Mouse (Mus musculus) right cerebral cortex, adult 18-20 months (tissue): ENCODE data around the gene Aicda.
"Not testable (repeated sequence)": the region's sequence is repeated elsewhere in the genome, so short reads cannot be mapped to it uniquely, and the experiment has no call there.

Source experiments
- DNase-seq: peaks from one replicate; pipeline ENCODE4 v3.0.0; 2022; ENCODE audit warnings: mixed read lengths

The Aicda gene

DNA sequence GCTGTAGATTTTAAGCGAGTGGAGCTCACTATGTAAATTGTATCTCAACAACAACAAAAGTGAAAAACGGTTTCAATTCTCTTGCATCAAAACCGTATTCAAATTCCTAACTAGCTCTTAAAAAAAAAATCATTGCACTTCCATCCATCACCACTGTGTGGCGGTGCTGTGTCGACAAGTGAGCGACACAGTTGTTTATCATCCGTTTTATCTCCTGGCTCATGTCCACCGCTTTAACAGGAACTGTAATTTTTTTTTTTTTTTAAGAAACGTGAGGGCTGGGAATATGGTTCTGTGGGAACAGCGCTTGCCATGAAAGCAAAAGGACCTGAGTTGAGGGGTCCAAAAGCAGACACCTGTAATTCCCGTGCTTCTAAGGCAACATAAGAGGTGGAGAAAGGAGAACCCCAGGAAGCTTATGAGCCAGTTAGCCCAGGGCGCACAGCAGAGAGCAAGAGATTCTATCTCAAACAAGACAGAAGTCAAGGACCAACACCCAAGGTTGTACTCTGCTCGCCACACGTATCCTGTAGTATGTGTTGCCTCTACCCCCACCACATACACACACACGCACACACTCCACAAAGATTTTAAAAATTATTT is 3.5 kb downstream of the Aicda start:
- peak; percentile 68 for DNase-seq

DNA sequence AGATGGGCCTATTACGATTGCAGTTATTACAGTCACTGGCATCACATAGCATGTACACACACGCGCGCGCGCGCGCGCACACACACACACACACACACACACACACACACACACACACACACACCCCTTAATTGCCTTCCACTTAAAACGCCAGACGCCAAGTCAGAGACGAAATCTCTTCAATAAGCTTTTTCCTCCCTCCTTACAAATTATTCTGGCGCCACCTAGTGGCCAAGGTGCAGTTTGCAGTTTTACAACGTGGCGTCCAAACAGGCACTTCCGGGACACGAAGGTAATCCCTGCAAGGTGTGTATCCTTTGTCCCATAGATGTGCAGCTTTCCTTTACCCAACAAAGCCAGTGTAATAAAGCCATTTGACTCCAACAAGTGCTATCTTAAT is 6.8 kb downstream of the Aicda start:
- peak; percentile 55 for DNase-seq

DNA sequence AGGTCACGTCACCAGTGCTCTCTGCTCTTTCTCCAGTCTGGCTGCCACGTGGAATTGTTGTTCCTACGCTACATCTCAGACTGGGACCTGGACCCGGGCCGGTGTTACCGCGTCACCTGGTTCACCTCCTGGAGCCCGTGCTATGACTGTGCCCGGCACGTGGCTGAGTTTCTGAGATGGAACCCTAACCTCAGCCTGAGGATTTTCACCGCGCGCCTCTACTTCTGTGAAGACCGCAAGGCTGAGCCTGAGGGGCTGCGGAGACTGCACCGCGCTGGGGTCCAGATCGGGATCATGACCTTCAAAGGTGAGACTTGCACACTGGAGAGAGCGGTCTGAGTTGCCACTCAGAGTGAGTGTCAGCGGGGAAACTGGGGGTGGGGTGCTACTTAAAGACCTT is 7.4 kb downstream of the Aicda start:
- DNase-seq = no peak

DNA sequence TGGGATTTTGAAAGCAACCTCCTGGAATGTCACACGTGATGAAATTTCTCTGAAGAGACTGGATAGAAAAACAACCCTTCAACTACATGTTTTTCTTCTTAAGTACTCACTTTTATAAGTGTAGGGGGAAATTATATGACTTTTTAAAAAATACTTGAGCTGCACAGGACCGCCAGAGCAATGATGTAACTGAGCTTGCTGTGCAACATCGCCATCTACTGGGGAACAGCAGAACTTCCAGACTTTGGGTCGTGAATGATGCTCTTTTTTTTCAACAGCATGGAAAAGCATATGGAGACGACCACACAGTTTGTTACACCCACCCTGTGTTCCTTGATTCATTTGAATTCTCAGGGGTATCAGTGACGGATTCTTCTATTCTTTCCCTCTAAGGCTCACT is 8.9 kb downstream of the Aicda start:
- DNase-seq = peak; percentile 61

DNA sequence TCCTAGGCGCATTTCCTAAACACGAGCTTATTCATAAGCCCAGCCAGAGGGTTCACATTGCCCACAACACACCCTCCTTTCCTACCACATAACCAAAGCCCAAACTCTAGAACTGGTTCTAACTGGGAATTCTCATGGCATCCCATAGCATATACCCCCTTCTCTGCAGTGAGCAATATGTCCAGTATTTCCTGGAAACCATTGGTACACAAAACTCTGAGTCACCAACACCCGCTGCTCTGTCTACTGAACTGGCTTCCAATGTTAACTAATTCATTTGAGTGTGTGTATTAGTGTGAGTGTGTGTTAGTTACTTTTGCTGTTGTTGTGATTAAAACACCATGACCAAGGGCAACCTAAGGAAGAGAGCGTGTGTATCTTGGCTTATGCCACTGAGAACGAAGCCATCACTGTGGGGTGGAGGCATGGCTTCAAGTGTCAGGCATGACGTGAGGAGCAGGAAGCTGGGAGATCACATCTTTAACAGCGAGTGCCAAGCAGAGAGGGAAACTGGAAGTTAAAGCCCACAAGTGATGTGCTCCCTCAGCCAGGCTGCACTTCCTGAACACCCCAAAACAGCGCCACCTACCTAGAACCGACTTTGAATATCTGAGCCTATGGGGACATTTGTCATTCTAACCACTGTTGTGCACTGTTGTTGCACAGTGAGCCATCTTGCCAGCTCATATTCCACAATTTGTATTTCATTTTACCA is 11.6 kb downstream of the Aicda start:
- no peak for DNase-seq

DNA sequence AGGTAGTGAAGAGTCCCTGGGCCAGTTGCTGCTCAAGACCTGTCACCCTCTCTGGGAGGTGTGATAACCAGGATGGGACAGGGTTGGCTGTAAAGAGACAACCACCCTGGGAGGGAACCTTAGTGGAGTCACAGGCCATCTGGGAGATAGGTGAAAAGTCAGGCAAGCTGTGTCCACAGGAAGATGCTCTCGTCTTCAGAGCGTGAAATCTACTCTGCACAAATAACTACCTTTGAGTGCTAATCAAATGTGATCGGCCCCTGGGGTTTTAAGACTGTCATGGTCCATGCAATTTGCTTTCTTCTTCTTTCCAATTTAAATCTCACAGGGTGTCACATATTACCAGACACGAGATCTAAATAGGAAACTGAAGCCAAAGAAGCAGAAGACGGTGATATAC is 15.5 kb downstream of the Aicda start:
- DNase-seq = no peak

DNA sequence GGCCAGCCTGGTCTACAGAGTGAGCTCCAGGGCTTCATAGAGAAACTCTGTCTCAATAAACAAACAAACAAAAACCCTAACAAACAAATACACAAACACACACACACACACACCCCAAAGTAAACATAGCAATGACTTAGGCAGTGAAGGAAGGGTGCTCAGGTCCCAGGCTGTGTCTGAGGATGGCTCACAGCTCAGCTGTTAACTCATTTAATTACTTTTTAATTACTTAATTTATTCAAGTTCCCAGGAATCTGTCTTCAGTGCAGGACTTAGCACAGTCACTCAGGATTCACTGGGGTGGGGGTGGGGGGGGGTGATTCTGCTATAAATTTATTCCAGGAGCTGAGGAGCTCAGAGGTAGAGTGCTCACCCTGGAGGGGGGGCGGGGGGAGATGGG is 16.2 kb downstream of the Aicda start:
- no peak for DNase-seq

DNA sequence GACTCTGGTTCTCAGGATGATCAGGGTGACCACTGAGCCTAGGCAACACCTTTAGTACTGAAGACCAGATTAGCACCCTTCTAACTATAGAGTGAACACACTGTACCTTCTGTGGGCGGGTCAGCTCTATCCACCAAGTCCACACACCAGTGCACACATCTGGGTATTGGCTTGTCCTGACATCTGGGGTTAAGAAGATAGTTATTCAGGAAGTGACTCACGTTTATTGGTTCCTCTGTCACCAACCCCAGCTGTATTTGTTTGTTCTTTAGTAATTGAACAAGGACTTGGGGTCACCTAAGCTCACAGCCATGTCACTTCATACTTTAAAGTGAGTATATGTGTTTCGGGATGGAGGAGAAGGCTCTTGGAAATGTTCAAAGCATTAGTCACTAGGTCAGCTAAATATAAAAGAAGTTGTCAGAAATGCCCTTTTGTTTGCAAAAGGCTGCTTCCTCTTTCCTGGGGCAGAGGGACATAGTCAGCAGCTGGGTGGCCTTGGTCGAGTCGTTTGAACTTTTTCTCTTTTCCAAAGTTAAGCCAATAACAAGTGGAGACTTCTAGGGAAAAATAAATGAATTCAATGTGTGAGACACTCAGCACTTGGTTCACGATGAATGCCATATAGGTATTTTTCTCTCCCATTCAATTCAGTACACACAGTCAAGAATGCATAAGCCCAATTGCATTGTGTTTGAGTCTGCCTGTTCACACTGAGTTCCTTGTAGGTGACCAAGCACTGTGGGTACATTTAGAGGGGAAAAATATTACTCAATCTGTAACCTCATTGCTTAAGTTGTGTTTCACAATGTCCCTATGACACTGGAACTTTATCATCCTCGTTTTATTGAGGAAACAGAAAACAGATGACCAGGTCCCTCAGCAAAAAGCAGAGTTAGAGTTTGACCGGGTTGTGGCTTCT is 17.4 kb downstream of the Aicda start:
- DNase-seq = no peak

DNA sequence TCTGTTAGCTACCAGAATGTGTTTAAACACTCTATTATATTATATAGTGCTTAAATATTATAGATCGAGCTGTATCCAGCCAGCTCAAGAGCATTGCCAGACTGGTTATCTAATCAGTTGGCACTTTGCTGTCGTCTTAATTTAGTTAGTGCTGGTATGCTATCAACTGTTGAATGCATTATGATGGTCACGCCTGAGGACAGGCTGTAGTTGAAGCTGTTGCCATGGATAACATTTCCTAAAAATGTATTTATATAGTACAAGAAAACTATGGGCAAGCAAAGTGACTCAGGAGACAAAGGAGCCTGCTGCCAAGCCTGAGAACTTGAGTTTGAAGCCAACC is 18.0 kb downstream of the Aicda start:
- no peak for DNase-seq

DNA sequence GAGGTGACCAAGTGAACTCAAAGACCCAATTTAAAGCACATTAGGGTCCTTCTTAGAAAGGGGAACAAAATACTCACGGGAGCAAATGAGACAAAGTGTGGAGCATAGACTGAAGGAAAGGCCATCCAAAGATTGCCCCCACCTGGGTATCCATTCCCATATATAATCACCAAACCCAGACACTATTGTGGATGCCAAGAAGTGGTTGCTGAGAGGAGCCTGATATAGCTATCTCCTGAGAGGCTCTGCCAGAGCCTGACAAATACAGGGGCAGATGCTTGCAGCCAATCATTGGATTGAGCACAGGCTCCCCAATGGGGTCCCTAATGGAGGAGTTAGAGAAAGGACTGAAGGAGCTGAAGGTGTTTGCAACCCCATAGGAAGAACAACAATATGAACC is 21.4 kb downstream of the Aicda start:
- not testable (repeated sequence) for DNase-seq

DNA sequence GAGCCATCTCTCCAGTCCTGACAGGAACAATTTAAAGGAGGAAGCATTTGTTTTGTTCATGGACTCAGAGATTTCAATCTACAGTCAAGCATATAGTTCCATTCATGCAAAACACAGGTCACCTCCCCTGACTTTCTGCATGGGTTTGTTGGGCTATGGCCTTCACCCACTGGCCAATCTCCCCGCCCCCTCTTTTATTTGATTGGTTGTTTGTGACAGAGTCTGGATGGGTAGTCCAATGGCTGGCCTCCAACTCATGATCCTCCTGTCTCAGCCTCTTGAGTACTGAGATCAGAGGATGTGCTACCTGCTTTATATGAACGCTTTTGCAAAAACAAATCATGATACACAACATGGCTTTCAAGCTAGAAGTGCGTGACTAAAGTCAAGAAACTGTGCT is 23.4 kb downstream of the Aicda start:
- no peak for DNase-seq

DNA sequence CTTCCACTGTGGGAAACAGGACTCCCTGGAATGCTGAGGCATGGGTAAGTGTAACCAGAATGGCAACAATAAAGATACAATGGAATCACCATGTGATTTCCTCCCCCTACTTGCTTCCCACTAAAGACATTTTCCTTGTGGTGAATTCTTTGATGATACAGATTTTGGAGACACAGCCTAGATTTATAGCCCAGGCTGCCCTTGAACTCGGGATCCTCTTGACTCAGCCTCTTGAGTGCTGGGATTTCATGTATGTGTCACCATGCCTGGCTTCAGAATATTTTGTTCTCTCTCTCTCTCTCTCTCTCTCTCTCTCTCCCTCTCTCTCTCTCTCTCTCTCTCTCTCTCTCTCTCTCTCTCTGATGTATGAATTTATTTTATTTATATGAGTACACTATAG is 25.5 kb downstream of the Aicda start:
- no peak for DNase-seq

DNA sequence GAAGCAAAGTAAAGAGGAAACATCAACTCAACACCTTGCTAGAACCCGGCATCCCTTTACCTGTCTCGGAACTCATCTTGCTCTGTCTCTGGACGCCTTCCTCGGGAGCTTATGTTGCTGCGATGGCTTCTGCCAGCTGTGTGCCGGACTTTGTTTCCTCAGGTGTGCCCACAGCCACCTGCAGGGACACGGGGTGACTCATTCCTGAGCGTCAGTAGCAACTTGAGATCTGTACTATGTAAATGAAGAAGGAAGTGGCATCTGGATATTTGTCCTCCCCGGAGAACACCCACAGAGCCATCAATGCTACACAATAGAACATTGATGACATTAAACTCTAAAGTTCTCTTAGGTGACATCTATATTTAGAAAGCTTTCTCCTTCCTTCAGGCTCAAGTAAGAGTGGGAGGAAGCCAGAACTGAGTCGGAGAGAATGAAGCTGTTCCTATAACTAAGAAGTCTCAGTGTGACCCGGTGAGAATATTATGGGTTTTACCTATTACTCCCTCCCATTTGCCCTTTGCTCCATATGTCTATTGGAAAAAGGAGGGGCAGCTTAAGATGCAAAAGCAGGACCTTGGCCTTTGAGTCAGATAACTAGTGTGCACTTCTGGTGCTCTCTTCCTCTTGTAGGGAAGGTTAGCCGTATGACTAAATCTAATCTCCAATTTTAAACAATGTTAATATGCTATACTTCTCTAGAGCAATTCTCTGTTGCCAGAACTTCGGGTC is 37.6 kb downstream of the Aicda start:
- DNase-seq = no peak

DNA sequence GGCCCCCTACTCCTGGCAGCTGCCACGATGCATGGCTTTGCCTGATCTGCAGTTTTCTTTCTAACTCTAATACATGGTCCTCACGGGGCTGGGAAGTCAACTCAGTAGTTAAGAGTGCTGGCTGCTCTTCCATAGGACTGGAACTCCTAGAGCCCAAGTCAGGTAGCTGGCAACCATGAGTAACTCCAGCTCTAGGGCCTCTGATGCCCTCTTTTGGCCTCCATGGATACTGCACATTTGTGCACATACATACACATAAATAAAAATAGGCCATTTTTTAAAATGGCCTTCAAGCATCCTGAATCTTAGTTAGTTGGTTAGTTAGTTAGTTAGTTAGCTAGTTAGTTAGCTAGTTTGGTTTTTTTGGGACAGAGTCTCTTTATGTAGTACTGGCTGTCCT is 39.3 kb downstream of the Aicda start:
- DNase-seq = no peak

DNA sequence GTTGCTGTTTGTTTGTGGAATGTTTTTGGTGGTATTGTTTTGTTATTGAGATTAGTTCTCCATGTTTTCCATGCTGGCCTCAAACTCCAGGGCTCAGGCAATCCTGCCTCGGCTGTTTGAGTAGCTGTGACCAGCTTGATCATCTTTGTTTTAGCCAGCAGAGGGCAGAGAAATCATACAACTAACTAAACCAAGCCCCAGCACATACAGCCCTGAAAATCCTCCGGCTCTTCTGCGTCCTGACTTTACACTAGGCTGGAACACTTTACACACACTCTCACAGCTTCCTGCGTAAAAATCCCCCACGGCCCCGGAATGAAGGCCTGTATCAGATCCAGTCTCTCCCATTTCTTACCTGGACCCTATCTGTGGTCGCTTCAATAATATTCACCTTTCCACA is 42.0 kb downstream of the Aicda start:
- peak; percentile 9 for DNase-seq

DNA sequence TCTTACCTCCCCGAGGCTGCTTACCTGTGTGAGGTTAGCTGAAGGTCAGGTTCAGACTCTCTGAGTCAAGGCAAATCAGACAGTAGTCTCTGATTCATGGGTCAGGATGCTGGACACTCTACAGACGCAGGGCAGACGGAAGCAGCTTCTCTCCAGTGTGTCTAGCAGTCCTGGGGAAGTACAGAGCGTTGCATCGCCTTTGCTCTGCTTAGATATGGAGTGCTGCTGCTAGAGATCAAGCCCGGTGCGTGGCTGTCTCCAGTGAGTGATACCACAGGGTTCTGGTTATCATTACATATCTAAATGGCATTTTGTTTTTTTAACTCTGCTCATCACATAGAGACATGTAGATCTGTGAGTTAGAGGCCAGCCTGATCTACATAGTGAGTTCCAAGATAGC is 43.0 kb downstream of the Aicda start:
- DNase-seq = no peak

DNA sequence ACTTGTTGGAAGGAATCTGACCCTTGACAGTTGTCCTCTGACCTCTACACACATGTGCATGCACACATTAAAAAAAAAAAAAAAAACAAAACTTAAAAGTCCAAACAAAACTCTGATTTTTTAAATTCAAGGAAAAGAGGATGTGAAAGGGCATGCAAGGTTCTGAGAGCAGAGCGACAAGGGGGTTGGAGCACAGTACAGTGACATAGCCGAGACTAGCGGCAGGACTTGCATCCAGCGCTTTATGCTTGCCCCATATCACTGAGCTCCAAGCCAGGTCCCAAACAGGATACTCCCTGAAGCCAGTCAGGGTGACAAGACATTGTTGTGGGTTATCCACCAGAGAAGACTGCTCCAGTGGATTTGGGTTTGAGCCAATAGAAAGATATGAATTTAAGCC is 44.4 kb downstream of the Aicda start:
- no peak for DNase-seq

DNA sequence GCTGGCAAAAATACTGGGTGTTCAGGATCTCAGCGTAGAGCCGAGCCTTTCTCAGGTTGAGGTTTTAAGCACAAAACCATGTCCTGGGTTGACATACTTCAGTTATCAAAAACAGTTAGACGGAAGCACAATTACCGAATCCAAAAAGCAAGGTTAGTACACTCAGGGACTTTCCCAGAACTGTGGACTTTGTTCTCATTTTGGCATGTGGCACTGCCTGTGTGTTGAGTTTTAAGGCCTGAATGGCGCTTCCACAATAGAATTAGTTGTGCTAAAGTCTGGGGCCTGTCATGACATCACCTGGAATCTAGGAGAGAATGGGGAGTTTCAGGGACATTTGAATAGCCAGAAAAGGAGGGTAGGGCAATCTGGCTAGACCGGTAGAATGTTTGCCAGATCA is 44.8 kb downstream of the Aicda start:
- DNase-seq = no peak

DNA sequence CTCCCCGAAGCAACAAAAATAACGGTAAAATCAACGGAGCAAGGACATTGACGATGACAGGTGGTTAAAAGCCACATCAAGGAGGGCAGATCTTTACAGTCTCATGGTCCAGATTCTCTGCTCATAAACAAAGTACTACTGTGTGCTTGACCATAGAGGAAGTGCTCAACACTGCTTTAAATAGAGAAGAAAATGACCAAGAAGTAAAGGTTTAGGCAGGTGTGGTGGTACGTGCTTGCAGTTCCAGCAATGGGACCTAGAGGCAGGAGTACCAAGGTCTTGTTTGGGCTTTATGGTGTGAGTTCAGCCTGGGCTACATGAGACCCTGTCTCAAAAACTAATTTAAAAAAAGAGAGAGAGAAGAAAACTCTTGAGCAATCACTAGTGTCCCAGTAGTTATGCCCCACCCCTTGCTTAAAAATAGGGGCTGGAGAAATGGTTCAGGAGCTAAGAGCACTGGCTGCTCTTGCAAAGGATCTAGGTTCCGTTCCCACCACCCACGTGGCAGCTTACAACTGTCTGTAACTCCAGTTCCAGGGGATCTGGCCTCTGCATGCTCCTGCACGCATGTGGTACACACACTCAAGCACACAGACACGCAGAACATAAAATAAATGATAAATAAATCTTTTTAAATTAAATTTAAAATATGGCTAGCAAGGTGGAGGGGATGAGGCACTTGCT is 45.6 kb downstream of the Aicda start:
- DNase-seq = no peak

DNA sequence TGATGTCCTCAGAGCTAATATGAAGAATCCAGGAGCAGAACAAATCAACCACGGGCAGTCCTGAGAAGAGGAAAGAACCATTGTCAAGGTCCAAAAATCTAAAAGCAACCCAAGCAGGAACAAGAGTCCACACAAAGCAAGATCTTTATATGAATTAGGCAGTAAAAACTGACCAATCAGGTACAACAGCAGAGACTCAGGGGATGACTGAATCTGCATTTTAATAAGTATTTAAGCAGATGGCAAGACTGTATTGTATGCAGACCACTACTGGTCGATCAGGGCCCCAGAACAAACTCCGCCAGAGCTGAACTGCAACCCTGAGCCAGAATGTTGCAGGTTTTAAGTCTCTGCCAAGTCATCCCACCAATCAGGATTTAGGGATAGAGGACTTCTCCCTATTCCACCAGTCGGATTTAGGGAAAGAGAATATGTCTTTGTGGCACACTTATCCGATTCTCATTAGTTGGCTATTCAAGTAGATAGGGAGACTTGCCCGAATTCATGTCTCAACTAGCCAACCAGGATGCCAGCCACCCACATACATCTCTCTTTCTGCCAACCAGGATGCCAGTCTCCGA is 46.6 kb downstream of the Aicda start:
- no peak for DNase-seq

DNA sequence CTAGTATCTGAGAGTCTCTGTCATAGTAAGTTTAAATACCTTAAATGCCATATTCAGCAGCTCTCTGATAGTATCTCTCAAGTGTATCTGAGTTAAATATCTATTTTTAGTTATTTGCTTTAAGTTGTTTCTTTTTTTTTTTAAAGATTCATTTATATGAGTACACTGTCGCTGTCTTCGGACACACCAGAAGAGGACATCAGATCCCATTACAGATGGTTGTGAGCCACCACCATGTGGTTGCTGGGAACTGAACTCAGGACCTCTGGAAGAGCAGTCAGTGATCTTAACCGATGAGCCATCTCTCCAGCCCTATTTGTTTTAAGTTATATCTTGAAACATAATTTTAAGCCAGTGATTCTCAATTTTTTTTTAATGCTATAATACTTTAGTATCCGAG is 47.4 kb downstream of the Aicda start:
- DNase-seq = no peak

DNA sequence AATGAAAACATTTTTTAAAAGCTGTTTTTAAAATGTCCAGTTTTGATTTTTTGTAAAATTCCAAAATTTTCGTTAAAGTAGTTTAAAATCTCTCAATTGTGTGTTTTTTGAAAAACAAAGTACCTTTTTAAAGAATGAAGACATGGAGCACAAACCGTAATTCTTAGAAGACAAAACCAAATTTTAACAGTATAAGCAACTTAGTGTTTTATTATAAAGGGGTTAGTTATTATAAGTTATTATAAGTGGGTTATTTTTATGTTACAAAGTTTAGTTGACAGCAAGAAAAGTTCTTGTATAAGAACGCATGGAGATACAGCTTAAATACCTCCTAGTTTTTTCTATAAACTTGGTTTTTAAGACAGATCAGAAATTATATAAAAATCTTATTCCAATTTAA is 48.0 kb downstream of the Aicda start:
- DNase-seq = no peak
